Mouse (Mus musculus) MEL (cell line): ENCODE results near the gene Pcgf1. TPM values are rescaled to one million over a fixed set of nuclear protein-coding genes. Genes with fewer than 3 reads are reported as not detected.
A peak's percentile ranks its signal among the peaks of the same experiment; 100 is the strongest.

ENCODE experiments used
- DNase-seq: peaks from one replicate; pipeline ENCODE4 v3.0.0; 2011; ENCODE audit warnings: low read depth, low spot score
- H3K27ac ChIP-seq: 2 replicates; pipeline ENCODE4 v1.5.1; 2012; ENCODE audit warnings: low read depth, mild to moderate bottlenecking, control low read depth, low read length, moderate library complexity; ENCODE audit not compliant: control insufficient read depth
- H3K27me3 ChIP-seq, 2 experiments: fragments of 150-350 bp in 1 of 2; sonication (generic) in 1 of 2; 2 replicates each; pipeline ENCODE4 v1.6.1; 2012; ENCODE audit warnings: low read length in 2 of 2, mild to moderate bottlenecking in 2 of 2, improper control_type of control experiment in 1 of 2, moderate library complexity in 1 of 2; ENCODE audit not compliant: insufficient read depth in 2 of 2, control insufficient read depth in 1 of 2
- H3K36me3 ChIP-seq, 2 experiments: 2 replicates each; pipeline ENCODE4 v1.6.1; 2012 to 2014; ENCODE audit warnings: low read length in 2 of 2, improper control_type of control experiment in 1 of 2, inconsistent platforms in 1 of 2, mild to moderate bottlenecking in 1 of 2; ENCODE audit not compliant: insufficient read depth in 2 of 2, control insufficient read depth in 1 of 2
- H3K4me1 ChIP-seq, 2 experiments: fragments of 150-350 bp in 1 of 2; sonication (generic) in 1 of 2; 2 replicates each; pipeline ENCODE4 v1.6.1; 2012; ENCODE audit warnings: low read length in 2 of 2, improper control_type of control experiment in 1 of 2, mild to moderate bottlenecking in 1 of 2; ENCODE audit not compliant: insufficient read depth in 2 of 2, control insufficient read depth in 1 of 2
- H3K4me3 ChIP-seq, 2 experiments: fragments of 150-350 bp in 1 of 2; sonication (generic) in 1 of 2; 2 replicates each; pipeline ENCODE4 v1.5.1; 2012; ENCODE audit warnings: low read depth in 2 of 2, low read length in 2 of 2, mild to moderate bottlenecking in 2 of 2, moderate library complexity in 2 of 2, control low read depth in 1 of 2, improper control_type of control experiment in 1 of 2; ENCODE audit not compliant: control insufficient read depth in 1 of 2, insufficient read depth in 1 of 2
- H3K79me2 ChIP-seq: 2 replicates; pipeline ENCODE4 v1.6.1; 2012; ENCODE audit warnings: mild to moderate bottlenecking, low read length, moderate library complexity; ENCODE audit not compliant: control insufficient read depth, poor library complexity, insufficient read depth
- H3K9ac ChIP-seq: 2 replicates; pipeline ENCODE4 v1.6.1; 2012; ENCODE audit warnings: low read depth, mild to moderate bottlenecking, control low read depth, low read length, moderate library complexity; ENCODE audit not compliant: control insufficient read depth, poor library complexity, severe bottlenecking
- H3K9me3 ChIP-seq: fragments of 150-350 bp; sonication (generic); replicated peaks from 2 replicates; pipeline ENCODE4 v1.6.1; 2012; ENCODE audit warnings: mild to moderate bottlenecking, low read length, improper control_type of control experiment, moderate library complexity; ENCODE audit not compliant: insufficient read depth
- CTCF ChIP-seq, 3 experiments: IDR thresholded peaks in 2 of 3; conservative IDR thresholded peaks in 1 of 3; 2 replicates each; pipeline ENCODE4 v1.5.1; 2011 to 2012; ENCODE audit warnings: low read length in 3 of 3, low read depth in 2 of 3, mild to moderate bottlenecking in 2 of 3, improper control_type of control experiment in 1 of 3, inconsistent platforms in 1 of 3, mixed read lengths in 1 of 3, moderate library complexity in 1 of 3; ENCODE audit not compliant: control insufficient read depth in 1 of 3, insufficient read depth in 1 of 3, poor library complexity in 1 of 3, severe bottlenecking in 1 of 3
- ELF1 ChIP-seq: IDR thresholded peaks from 2 replicates; pipeline ENCODE4 v1.6.1; 2014; ENCODE audit warnings: low read depth, mild to moderate bottlenecking, inconsistent platforms, low read length, improper control_type of control experiment, moderate library complexity
- EP300 ChIP-seq, 2 experiments: IDR thresholded peaks; 2 replicates each; pipeline ENCODE4 v1.6.1; 2011; ENCODE audit warnings: improper control_type of control experiment in 2 of 2, low read length in 2 of 2, low read depth in 1 of 2, mild to moderate bottlenecking in 1 of 2
- ETS1 ChIP-seq: IDR thresholded peaks from 2 replicates; pipeline ENCODE4 v1.6.1; 2012; ENCODE audit warnings: low read depth, mild to moderate bottlenecking, inconsistent platforms, low read length, improper control_type of control experiment, moderate library complexity
- HCFC1 ChIP-seq: IDR thresholded peaks from 2 replicates; pipeline ENCODE4 v1.6.1; 2012; ENCODE audit warnings: low read depth, mild to moderate bottlenecking, inconsistent platforms, low read length, improper control_type of control experiment, moderate library complexity
- MAX ChIP-seq: IDR thresholded peaks from 2 replicates; pipeline ENCODE4 v1.6.1; 2011; ENCODE audit warnings: low read length, improper control_type of control experiment
- MAZ ChIP-seq: IDR thresholded peaks from 2 replicates; pipeline ENCODE4 v1.6.1; 2012; ENCODE audit warnings: low read depth, mild to moderate bottlenecking, inconsistent platforms, low read length, improper control_type of control experiment
- MEF2A ChIP-seq: IDR thresholded peaks from 2 replicates; pipeline ENCODE4 v1.6.1; 2014; ENCODE audit warnings: low read depth, mild to moderate bottlenecking, inconsistent platforms, low read length, improper control_type of control experiment; ENCODE audit not compliant: poor library complexity, insufficient replicate concordance, severe bottlenecking; ENCODE audit errors: extremely low read depth
- MXI1 ChIP-seq: IDR thresholded peaks from 2 replicates; pipeline ENCODE4 v1.6.1; 2011; ENCODE audit warnings: mild to moderate bottlenecking, low read depth, low read length, improper control_type of control experiment
- MYB ChIP-seq: IDR thresholded peaks from 2 replicates; pipeline ENCODE4 v1.6.1; 2011; ENCODE audit warnings: mild to moderate bottlenecking, low read depth, low read length, improper control_type of control experiment
- MYC ChIP-seq: IDR thresholded peaks from 2 replicates; pipeline ENCODE4 v1.6.1; 2011; ENCODE audit warnings: low read depth, mild to moderate bottlenecking, low read length, improper control_type of control experiment, moderate library complexity
- NRF1 ChIP-seq: IDR thresholded peaks from 2 replicates; pipeline ENCODE4 v1.6.1; 2014; ENCODE audit warnings: low read depth, mild to moderate bottlenecking, inconsistent platforms, low read length, improper control_type of control experiment, moderate library complexity; ENCODE audit not compliant: poor library complexity, insufficient read depth, severe bottlenecking
- POLR2AphosphoS2 ChIP-seq: IDR thresholded peaks from 2 replicates; pipeline ENCODE4 v1.6.1; 2011; ENCODE audit warnings: low read length, improper control_type of control experiment
- POLR2AphosphoS5 ChIP-seq: IDR thresholded peaks from 2 replicates; pipeline ENCODE4 v1.6.1; 2012; ENCODE audit warnings: low read depth, borderline replicate concordance, mild to moderate bottlenecking, inconsistent platforms, low read length, moderate library complexity, mixed read lengths
- RAD21 ChIP-seq: IDR thresholded peaks from 2 replicates; pipeline ENCODE4 v1.6.1; 2011; ENCODE audit warnings: mild to moderate bottlenecking, low read depth, low read length, improper control_type of control experiment
- RCOR1 ChIP-seq: IDR thresholded peaks from 2 replicates; pipeline ENCODE4 v1.6.1; 2012; ENCODE audit warnings: low read depth, mild to moderate bottlenecking, inconsistent platforms, low read length, improper control_type of control experiment
- SIN3A ChIP-seq: IDR thresholded peaks from 2 replicates; pipeline ENCODE4 v1.6.1; 2012; ENCODE audit warnings: low read length, improper control_type of control experiment, inconsistent platforms
- USF2 ChIP-seq, 2 experiments: IDR thresholded peaks; 2 replicates each; pipeline ENCODE4 v1.6.1; 2011 to 2012; ENCODE audit warnings: improper control_type of control experiment in 2 of 2, low read length in 2 of 2, borderline replicate concordance in 1 of 2, inconsistent platforms in 1 of 2, low read depth in 1 of 2, mild to moderate bottlenecking in 1 of 2; ENCODE audit not compliant: insufficient read depth in 1 of 2
- polyA plus RNA-seq, 2 experiments: library from polyadenylated mRNA; stranded (reverse) in 1 of 2; unstranded in 1 of 2; fragments of >175 nt in 1 of 2; fragments of >200 nt in 1 of 2; gene quantifications; 2 replicates each; pipeline versions ENCODE4 v1.2.1 to v1.2.4; 2012; ENCODE audit warnings: low replicate concordance in 2 of 2, low read depth in 1 of 2; ENCODE audit not compliant: insufficient read length in 2 of 2, insufficient read depth in 1 of 2, missing spikeins in 1 of 2
- total RNA-seq: library from RNA; depleted of rRNA; stranded (reverse); fragments of 300-350 nt; gene quantifications from 2 replicates; pipeline ENCODE4 v1.2.3, GENCODE M21; 2012

The Pcgf1 gene
- total and polyA plus RNA-seq, 3 experiments, result 18.2 to 25.2 TPM; not detected in 1

DNA sequence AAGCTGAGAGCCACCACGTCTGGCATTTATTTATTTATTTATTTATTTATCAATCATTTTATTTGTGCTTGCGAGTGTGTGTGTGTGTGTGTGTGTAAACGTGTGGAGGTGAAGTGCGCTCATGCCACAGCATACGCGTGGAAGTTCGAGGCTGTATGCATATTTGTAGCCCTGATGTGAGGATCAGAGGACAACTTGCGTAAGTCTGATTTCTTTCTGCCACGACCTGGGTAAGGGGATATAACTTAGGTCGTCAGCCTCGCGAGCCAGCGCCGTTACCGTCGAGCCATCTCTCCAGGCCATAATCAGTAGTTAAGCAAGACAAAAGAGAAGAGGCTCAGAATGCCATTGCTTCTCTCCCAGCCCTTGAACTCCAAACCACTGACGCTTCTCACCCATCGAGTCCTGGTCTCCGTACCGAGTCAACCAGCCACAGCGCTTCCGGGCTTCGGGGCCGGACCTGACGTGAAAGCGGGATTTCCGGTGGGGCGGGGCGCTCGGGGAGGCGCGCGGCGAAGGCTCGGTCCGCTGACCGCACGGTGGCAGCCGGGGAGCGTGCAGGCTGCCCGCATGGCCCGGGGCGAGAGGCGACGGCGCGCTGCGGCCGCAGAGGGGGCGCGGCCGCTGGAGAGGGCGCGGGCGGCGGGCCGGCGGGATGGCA, 37.5 kb downstream of the Pcgf1 start, which contains the start of gene Mogs (continued):
- TF ChIP-seq ELF1 (peak; percentile 98), NRF1 (peak; percentile 41; the same call in 1 of the 2 replicates), MAZ (peak; percentile 58; the same call in 1 of the 2 replicates), MEF2A (no peak), SIN3A (peak; percentile 92), RCOR1 (no peak), MXI1 (peak; percentile 88), ETS1 (peak; percentile 41; the same call in 1 of the 2 replicates), EP300 (IDR thresholded peaks at IDR 0.05; ENCODE audit: low read depth in 1 of 2, low read length in 2 of 2) (no peak)

DNA sequence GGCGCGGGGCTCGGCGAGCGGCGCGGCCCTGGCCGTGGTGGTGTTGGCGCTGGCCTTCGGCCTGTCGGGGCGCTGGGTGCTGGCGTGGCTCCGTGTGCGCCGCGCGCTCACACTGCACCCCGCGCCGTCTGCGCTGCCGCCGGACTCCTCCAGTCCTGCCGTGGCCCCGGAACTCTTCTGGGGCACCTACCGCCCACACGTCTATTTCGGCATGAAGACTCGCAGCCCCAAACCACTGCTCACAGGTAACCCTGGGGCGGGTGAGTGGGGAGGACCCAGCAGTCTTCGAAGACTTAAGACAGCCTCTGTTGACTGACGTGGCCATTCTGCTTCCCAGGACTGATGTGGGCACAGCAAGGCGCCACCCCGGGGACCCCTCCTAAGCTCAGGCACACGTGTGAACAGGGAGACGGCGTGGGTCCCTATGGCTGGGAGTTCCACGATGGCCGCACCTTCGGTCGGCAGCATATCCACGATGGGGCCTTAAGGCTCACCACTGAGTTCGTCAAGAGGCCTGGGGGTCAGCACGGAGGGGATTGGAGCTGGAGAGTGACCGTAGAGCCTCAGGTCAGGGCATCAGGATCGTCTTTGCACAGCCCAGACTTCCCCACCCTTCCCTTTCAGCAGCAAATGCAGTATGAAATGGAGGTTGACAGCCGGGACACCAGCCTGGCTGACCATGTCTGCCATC, 38.2 kb downstream of the Pcgf1 start:
- no peak for TF ChIP-seq HCFC1
- peak; percentile 2; the same call in 1 of the 2 replicates for TF ChIP-seq NRF1
- peak; percentile 63; the same call in 1 of the 2 replicates for TF ChIP-seq MYC
- peak; percentile 27 for TF ChIP-seq MXI1
- Histone ChIP-seq H3K9me3 (no peaks in the 10 kb centered on the region), H3K9ac (peak overlapping the region; percentile 88), H3K4me1 (peaks cover 0 to 19% of the 10 kb centered on the region in 2 experiments; a peak in 2 of 4 replicates), H3K27me3 (no peaks in the 10 kb centered on the region), H3K27ac (peak overlapping the region; percentile 4), H3K4me3 (peak overlapping the region; percentile 89 to 94), H3K79me2 (peaks cover 34% of the 10 kb centered on the region), H3K36me3 (peaks cover 0 to 15% of the 10 kb centered on the region in 2 experiments; a peak in 3 of 4 replicates)
- peak; percentile 50 for DNase-seq

DNA sequence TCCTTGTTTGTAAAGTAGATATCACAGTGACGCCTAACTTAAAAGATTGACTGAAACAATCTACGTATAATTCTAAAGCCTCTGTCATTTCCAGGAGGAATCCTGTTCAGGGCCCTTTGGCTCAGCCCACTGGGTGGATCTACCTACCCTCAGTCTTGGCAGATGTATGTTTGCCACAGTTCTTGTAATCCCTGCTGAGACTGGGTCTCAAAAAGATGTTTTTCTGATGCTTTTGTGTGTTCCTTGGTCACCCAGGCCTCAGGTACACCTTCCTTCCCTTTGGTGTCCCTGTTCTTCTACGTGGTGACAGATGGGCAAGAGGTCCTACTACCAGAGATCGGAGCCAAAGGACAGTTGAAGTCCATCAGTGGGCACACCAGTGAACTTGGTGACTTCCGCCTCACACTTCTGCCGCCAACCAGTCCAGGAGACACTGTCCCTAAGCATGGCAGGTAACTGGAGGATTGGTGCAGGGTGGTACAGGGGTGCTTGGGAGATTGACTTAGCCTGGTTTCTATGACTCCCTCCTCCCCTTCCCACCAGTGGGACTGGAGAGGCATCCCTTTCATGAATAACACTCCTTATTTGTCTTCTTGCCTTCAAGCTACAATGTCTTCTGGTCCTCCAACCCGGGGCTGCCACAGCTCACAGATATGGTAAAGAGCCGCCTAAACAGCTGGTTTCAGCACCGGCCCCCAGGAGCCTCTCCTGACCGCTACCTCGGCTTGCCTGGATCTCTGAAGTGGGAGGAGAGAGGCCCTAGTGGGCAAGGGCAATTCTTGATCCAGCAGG, 38.9 kb downstream of the Pcgf1 start:
- H3K9me3 ChIP-seq, result no peaks in the 10 kb centered on the region
- H3K4me1 ChIP-seq, result peaks cover 0 to 19% of the 10 kb centered on the region in 2 experiments; a peak in 2 of 4 replicates
- H3K9ac ChIP-seq, result peak overlapping the region; percentile 88
- peaks cover 0 to 15% of the 10 kb centered on the region in 2 experiments; a peak in 2 of 4 replicates for H3K36me3 ChIP-seq
- no peaks in the 10 kb centered on the region for H3K27me3 ChIP-seq
- H3K27ac ChIP-seq, result peak overlapping the region; percentile 4
- no peak for DNase-seq
- TF ChIP-seq MYB (no peak), POLR2AphosphoS2 (no peak), RAD21 (no peak), MAX (no peak), CTCF (IDR thresholded peaks at IDR 0.05 in 2 of 3, conservative IDR thresholded peaks at IDR 0.05 in 1 of 3; ENCODE audit: control insufficient read depth in 1 of 3, insufficient read depth in 1 of 3, low read depth in 2 of 3, low read length in 3 of 3, poor library complexity in 1 of 3, severe bottlenecking in 1 of 3) (no peak), MAZ (no peak), POLR2AphosphoS5 (no peak), HCFC1 (no peak), USF2 (IDR thresholded peaks at IDR 0.05; ENCODE audit: borderline replicate concordance in 1 of 2, insufficient read depth in 1 of 2, low read depth in 1 of 2, low read length in 2 of 2) (no peak)
- peaks cover 35% of the 10 kb centered on the region for H3K79me2 ChIP-seq
- peak overlapping the region; percentile 89 to 94 for H3K4me3 ChIP-seq
